Mouse (Mus musculus) 416B (cell line): ENCODE results near the gene Hrct1.

ENCODE experiments used
- DNase-seq: peaks from one replicate; pipeline ENCODE4 v3.0.0; 2011; ENCODE audit warnings: low read depth

The Hrct1 gene

GRCm38 (mm10) chr4:43726995-43727394, at the start of gene Hrct1:
Hrct1 (plus strand) TSS chr4:43727188.
- DNase-seq, result no peak

DNA sequence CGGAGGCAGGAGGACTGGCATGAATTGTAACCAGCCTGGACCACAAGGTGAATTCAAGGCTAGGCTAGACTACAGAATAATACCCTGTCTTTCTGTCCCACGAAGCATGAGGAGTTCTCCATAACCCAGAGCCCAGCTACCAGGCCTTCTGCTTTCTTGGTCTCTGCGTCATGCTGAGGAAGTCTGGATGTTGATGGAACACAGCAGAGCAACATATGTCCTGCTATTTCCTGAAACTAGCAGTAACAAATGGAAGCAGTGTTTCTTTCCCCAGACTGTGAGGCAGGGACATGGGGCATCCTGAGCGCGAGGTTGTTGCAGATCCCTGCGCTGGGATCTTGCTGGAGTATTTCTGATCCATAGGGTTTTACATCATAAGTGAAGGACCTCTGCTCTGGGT, 48.4 kb upstream of the Hrct1 start:
- DNase-seq, result no peak

DNA sequence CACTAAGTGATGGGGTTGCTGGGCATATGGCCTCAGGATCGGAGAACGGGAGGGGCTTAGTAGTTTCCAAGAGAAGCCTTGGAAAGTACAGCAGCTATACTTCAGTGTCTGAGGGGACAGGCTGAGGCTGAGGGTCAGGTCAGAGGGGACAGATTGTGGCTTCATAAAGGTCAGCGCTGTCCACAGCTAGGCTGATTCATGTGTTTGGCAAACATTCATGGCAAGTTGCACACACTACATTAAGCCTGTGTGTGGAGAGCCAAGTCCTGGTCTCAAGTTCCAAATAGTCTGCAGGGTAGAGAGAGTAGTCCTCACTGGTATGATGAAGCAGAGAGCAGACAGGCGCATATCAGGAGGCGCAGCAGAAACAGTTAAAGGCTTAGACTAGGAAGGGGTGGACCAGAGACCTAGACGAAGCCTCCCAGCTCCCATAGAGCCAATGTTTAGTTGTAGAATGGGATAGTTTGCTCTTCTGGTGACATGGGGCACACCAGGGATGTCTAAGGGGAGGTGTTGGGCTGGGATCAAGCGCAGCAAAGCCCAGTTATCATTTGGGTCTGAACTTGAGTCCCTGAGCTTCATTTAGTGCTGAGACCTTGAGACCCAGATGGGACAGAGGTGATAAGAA, 47.5 kb upstream of the Hrct1 start:
- no peak for DNase-seq

DNA sequence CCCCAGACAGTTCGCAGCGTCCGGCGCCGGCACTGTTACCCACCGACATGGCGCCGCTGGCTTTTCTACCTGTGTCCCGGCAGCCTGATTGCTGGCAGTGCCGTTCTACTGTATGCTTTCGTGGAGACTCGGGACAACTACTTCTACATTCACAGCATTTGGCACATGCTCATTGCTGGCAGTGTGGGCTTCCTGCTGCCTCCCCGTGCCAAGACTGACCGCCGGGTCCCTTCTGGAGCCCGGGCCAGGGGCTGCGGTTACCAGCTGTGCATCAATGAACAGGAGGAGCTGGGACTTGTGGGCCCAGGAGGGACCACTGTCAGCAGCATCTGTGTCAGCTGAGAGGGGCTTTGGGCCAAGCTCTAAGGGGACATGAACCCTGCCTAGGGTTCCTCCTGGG, 37.0 kb upstream of the Hrct1 start:
- no peak for DNase-seq

DNA sequence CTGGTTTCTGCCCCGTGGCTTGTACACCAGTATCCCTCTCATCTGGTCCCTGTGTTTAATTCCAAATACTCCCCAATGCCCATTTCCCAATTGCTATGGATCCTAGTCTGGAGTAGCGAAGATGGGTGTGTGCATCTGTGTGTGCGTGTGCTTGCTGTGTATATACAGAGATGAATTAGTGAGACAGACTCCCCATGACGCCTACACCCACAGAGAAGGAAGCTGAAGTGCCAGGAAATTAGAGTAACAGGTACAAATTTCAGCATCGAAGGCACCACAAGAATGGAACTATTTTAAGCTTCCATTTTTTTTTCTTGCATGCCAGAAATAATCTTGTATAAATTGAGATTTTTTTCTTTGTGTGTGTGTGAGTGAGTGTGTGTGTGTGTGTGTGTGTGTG, 36.0 kb upstream of the Hrct1 start:
- no peak for DNase-seq

- DNase-seq, result peak; percentile 96
These were observed 33.2 kb upstream of the Hrct1 start for GRCm38 (mm10) chr4:43693806-43694241.

GRCm38 (mm10) chr4:43694439-43695248, 32.3 kb upstream of the Hrct1 start:
- DNase-seq, result peak; percentile 84

DNA sequence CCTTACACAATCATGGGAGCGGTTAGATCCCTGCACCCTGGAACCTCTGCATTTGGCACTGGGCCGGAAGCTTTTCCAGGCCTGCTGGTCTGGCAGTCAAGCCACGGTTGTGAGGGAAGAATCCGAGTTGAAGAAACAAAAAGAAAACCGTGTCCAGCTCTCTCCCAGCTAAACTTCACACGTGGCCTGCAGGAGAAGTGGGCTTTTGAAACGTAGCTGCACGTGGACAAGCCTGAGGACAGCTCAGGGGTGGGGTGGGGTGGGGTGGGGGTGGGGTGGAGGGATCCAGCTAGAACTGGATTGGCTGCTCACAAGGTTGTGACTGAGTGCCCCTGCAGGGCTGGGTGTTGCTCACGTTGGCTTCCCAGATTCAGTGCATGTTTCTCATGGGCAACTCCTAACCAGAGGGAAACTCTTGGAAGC, 31.7 kb upstream of the Hrct1 start:
- DNase-seq, result no peak

DNA sequence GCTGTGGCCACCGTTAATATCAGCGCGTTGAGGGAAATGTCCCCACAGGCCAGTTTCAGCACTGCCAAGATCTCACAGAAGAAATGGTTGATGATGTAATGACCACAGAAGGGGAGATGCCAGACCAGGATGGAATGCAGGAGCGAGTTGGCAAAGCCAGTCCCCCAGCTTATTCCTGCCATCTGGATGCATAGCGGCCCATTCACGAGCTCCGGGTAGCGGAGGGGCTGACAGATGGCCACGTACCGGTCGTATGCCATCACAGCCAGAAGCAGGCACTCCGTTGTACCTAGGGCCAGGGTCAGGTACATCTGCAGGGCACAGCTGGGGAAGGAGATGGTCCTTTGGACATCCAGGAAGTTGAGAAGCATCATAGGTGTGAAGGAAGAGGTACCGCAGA, 30.4 kb upstream of the Hrct1 start:
- no peak for DNase-seq

DNA sequence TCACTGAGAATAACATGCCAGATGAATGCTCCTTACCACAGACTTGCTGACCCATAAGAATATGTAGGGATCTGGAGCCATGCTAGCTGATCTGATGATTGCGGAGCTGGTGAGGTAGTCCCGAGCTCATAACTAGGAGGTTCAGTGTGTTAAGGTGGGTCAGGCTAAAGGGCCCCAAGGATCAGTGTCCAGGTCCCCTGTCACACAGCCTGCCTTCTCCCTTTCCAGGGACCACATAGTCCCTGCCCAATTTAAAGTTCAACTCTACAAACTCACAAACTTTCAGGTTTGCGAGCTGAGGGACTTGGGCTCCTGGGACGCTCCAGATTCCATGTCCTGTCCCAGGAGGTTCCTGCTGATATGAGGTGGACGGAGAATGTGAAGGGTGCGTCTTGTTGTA, 26.3 kb upstream of the Hrct1 start, which contains the start of gene Olfr70:
Gene Olfr70 (minus strand): TSS at position 101 of the 400 bp plus-strand sequence.
- DNase-seq, result no peak

- DNase-seq, result no peak
These were observed 23.5 kb upstream of the Hrct1 start for GRCm38 (mm10) chr4:43703439-43703838.

DNA sequence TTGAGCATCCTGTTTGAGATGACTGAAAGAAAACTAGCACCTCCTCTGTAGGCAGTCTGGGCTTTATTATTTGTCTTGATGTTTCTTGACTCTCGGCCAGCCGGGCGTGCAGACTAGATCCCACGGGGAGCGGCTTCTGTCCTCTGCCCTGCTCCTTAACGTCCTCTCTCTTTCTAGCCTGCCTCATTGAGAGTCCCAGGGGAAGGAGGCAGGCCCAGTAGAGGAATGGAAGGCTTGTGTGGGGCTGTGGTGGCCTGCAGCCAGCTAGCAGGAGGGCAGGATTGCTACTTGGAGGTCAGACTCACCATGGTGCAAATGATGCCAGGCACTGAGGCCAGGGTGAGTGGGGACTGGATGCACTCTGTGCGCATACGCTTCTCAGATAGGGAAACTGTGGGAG, 23.1 kb upstream of the Hrct1 start:
- DNase-seq, result no peak

DNA sequence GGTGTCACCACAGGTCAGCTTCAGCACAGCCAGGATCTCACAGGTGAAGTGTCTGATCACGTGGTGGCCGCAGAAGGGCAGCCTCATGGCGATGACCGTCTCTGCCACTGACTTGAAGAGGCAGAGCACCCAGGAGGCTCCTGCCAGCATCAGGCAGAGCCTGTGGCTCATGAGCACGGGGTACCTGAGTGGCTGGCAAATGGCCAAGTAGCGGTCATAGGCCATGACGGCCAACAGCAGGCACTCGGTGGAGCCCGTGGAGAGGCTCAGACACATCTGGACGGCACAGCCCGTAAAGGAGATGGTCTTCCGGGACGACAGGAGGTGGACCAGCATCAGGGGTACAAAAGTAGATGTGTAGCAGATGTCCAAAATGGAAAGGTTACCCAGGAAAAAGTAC, 21.0 kb upstream of the Hrct1 start:
- DNase-seq, result no peak

DNA sequence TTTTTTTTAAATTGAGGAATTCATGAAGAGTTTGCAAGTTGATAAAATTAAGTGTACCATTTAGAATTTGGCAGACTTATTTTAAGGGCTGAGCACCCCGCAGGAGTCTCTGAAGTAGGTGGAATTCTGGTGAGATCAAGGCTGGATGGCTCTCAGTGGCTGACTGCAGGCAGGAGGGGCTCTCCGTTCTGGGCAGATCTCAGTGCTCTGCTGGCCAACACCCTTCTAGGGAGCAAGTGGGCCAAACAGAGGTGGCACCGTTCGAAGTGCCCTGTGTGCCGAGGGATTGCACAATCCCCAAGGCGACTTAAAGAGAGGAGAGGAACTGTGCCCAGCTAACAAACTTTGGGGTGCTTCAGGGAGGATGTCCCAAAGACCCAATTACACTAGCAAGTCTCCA, 17.1 kb upstream of the Hrct1 start, which contains the start of gene Olfr71:
Gene Olfr71 (minus strand): TSS at position 387 of the 400 bp plus-strand sequence.
- DNase-seq, result peak; percentile 13

GRCm38 (mm10) chr4:43711821-43712220, 15.2 kb upstream of the Hrct1 start:
- peak; percentile 69 for DNase-seq

DNA sequence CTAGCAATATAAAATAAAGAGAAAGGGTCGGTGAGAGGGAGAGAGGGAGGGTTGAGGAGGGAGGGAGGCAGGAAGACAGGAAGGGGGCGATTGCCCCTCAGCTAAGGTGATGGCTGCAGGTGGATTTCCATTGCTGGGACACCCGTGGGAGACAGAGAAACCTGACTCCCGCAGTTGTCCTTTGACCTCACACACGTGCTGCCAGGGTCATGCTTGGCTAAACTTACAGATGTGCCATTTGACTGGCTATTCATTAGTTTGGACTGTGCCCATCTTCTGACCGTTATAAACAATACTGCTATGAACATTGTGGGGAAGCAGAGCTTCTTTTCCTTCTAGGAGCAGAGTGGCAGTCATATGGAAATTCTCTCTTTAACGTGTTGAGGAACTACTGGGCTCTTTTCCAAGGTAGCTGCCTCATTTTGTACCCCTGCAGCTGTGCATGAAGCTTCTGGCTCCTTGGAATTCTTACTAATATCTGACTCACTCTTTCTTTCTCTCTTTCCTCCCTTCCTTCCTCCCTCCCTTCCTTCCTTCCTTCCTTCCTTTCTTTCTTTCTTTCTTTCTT, 13.3 kb upstream of the Hrct1 start:
- DNase-seq, result no peak

- no peak for DNase-seq
These were observed 6.3 kb upstream of the Hrct1 start for GRCm38 (mm10) chr4:43720491-43721228.

DNA sequence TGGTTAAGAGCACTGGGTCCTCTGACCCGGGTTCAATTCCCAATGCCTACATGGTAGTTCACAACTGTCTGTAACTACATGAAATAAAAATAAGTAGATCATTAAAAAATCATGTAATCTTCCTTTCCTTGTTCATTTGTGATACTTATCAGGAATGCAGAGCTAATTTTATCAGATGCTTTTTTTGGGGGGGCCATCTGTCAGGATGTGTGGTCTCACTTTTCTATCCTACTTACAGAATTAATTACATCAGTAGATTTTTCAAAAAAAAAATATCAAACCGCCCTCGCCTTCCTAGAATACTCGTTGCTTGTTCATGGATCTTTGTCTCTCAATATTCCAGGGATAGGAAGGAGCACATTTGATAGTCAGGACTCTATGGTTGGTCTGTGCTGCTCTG, 4.8 kb upstream of the Hrct1 start:
- DNase-seq, result no peak

DNA sequence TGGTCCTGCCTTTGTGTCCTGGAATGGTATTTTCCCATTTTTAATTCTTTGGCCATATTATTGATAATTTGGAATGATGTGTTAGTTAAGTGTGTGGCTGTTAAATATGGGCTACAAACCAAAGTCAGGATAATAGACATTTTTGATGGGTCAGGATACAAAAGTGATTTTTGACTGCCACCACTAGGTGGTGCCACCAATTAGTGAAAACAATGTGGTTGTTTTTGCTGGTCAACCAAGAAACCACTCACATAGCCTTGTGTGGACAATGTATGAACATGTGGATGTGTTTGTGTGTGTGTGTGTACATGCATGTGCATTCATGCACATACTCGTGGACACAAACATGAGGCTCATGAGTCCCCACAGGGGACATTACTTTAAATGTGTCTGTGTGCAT, 2.2 kb upstream of the Hrct1 start:
- DNase-seq, result peak; percentile 58

- peak; percentile 18 for DNase-seq
These were observed 577 bp upstream of the Hrct1 start for GRCm38 (mm10) chr4:43726228-43726993.

GRCm38 (mm10) chr4:43727718-43728575, 959 bp downstream of the Hrct1 start:
- no peak for DNase-seq
